Mouse (Mus musculus): ENCODE measurements around the gene Hspbp1. TPM values are rescaled to one million over a fixed set of nuclear protein-coding genes. Genes with fewer than 3 reads are reported as not detected.

The Hspbp1 gene
- polyA plus RNA-seq, 1 experiment from 2014 or later = 137 TPM

- no peak for DNase-seq (ENCODE audit: low spot score)
- H3K27ac ChIP-seq (ENCODE audit: low read depth, low read length) = peak overlapping the region; percentile 57; the same call in 1 of the 2 replicates
- peak overlapping the region; percentile 49 for H3K9ac ChIP-seq (ENCODE audit: low read depth, low read length)
- no peak for ATAC-seq (replicated peaks; ENCODE audit: low FRiP score)
- 54% methylated on average over 2 of the region's 2 CpGs for WGBS
- H3K4me1 ChIP-seq (replicated peaks; ENCODE audit: control insufficient read depth, insufficient read depth, low read length) = peaks cover 45% of the 10 kb centered on the region
- peaks cover 11% of the 10 kb centered on the region for H3K36me3 ChIP-seq (ENCODE audit: control insufficient read depth, insufficient read depth, low read length)
- H3K4me2 ChIP-seq = peak overlapping the region; percentile 56
- H3K4me3 ChIP-seq (ENCODE audit: low read depth, low read length) = no peak overlapping the region
- H3K27me3 ChIP-seq (replicated peaks; ENCODE audit: control insufficient read depth, insufficient read depth, low read length) = no peaks in the 10 kb centered on the region
- H3K9me3 ChIP-seq (ENCODE audit: control insufficient read depth, low read length) = no peaks in the 10 kb centered on the region
These were observed 30.6 kb downstream of the Hspbp1 start for GRCm38 (mm10) chr7:4654221-4654620.

GRCm38 (mm10) chr7:4653780-4654179, 31.1 kb downstream of the Hspbp1 start:
- no peak for DNase-seq (ENCODE audit: low spot score)
- Histone ChIP-seq H3K27me3 (replicated peaks; ENCODE audit: control insufficient read depth, insufficient read depth, low read length) (no peaks in the 10 kb centered on the region), H3K27ac (ENCODE audit: low read depth, low read length) (peak overlapping the region; percentile 57; the same call in 1 of the 2 replicates), H3K4me1 (replicated peaks; ENCODE audit: control insufficient read depth, insufficient read depth, low read length) (peaks cover 45% of the 10 kb centered on the region), H3K4me3 (ENCODE audit: low read depth, low read length) (no peak overlapping the region), H3K9ac (ENCODE audit: low read depth, low read length) (peak overlapping the region; percentile 49), H3K9me3 (ENCODE audit: control insufficient read depth, low read length) (no peaks in the 10 kb centered on the region), H3K36me3 (ENCODE audit: control insufficient read depth, insufficient read depth, low read length) (peaks cover 11% of the 10 kb centered on the region), H3K4me2 (peak overlapping the region; percentile 56)
- 48% methylated on average over 7 of the region's 7 CpGs for WGBS
- ATAC-seq (replicated peaks; ENCODE audit: low FRiP score) = no peak

GRCm38 (mm10) chr7:4653351-4653750, 31.5 kb downstream of the Hspbp1 start:
- H3K36me3 ChIP-seq (ENCODE audit: control insufficient read depth, insufficient read depth, low read length) = peaks cover 11% of the 10 kb centered on the region
- DNase-seq (ENCODE audit: low spot score) (no peak), ATAC-seq (replicated peaks; ENCODE audit: low FRiP score) (no peak)
- no peaks in the 10 kb centered on the region for H3K27me3 ChIP-seq (replicated peaks; ENCODE audit: control insufficient read depth, insufficient read depth, low read length)
- peak overlapping the region; percentile 20; the same call in 1 of the 2 replicates for H3K9ac ChIP-seq (ENCODE audit: low read depth, low read length)
- H3K4me1 ChIP-seq (replicated peaks; ENCODE audit: control insufficient read depth, insufficient read depth, low read length) = peaks cover 45% of the 10 kb centered on the region
- H3K4me3 ChIP-seq (ENCODE audit: low read depth, low read length) = no peak overlapping the region
- no peaks in the 10 kb centered on the region for H3K9me3 ChIP-seq (ENCODE audit: control insufficient read depth, low read length)
- peak overlapping the region; percentile 53; the same call in 1 of the 2 replicates for H3K27ac ChIP-seq (ENCODE audit: low read depth, low read length)
- peak overlapping the region; percentile 56 for H3K4me2 ChIP-seq
- 66% methylated on average over 5 of the region's 5 CpGs for WGBS

- no peak overlapping the region for H3K4me3 ChIP-seq (ENCODE audit: low read depth, low read length)
- DNase-seq (ENCODE audit: low spot score) (no peak), ATAC-seq (replicated peaks; ENCODE audit: low FRiP score) (no peak)
- 70% methylated on average over 5 of the region's 5 CpGs for WGBS
- H3K9me3 ChIP-seq (ENCODE audit: control insufficient read depth, low read length) = no peaks in the 10 kb centered on the region
- H3K27ac ChIP-seq (ENCODE audit: low read depth, low read length) = no peak overlapping the region; the same call in 1 of the 2 replicates
- peaks cover 11% of the 10 kb centered on the region for H3K36me3 ChIP-seq (ENCODE audit: control insufficient read depth, insufficient read depth, low read length)
- no peak overlapping the region for H3K9ac ChIP-seq (ENCODE audit: low read depth, low read length)
- H3K27me3 ChIP-seq (replicated peaks; ENCODE audit: control insufficient read depth, insufficient read depth, low read length) = no peaks in the 10 kb centered on the region
- H3K4me1 ChIP-seq (replicated peaks; ENCODE audit: control insufficient read depth, insufficient read depth, low read length) = peaks cover 49% of the 10 kb centered on the region
- no peak overlapping the region for H3K4me2 ChIP-seq
These were observed 32.1 kb downstream of the Hspbp1 start for GRCm38 (mm10) chr7:4652726-4653125.

GRCm38 (mm10) chr7:4651581-4651980, 33.3 kb downstream of the Hspbp1 start:
- Histone ChIP-seq H3K4me1 (replicated peaks; ENCODE audit: control insufficient read depth, insufficient read depth, low read length) (peaks cover 45% of the 10 kb centered on the region), H3K27me3 (replicated peaks; ENCODE audit: control insufficient read depth, insufficient read depth, low read length) (no peaks in the 10 kb centered on the region), H3K27ac (ENCODE audit: low read depth, low read length) (no peak overlapping the region), H3K9me3 (ENCODE audit: control insufficient read depth, low read length) (no peaks in the 10 kb centered on the region), H3K36me3 (ENCODE audit: control insufficient read depth, insufficient read depth, low read length) (peaks cover 18% of the 10 kb centered on the region), H3K4me3 (ENCODE audit: low read depth, low read length) (no peak overlapping the region), H3K9ac (ENCODE audit: low read depth, low read length) (no peak overlapping the region), H3K4me2 (no peak overlapping the region)
- DNase-seq (ENCODE audit: low spot score) (no peak), ATAC-seq (replicated peaks; ENCODE audit: low FRiP score) (no peak)
- WGBS = 68% methylated on average over 8 of the region's 8 CpGs

GRCm38 (mm10) chr7:4647992-4648391, 36.9 kb downstream of the Hspbp1 start:
- H3K27ac ChIP-seq (ENCODE audit: low read depth, low read length) = no peak overlapping the region; the same call in 1 of the 2 replicates
- peaks cover 36% of the 10 kb centered on the region for H3K36me3 ChIP-seq (ENCODE audit: control insufficient read depth, insufficient read depth, low read length)
- no peak for DNase-seq (ENCODE audit: low spot score)

GRCm38 (mm10) chr7:4647291-4647690, 37.6 kb downstream of the Hspbp1 start:
- DNase-seq (ENCODE audit: low spot score) = no peak
- H3K27ac ChIP-seq (ENCODE audit: low read depth, low read length) = peak overlapping the region; percentile 25; the same call in 1 of the 2 replicates
- 47% methylated on average over 6 of the region's 6 CpGs for WGBS
- peak overlapping the region; percentile 14; the same call in 1 of the 2 replicates for H3K9ac ChIP-seq (ENCODE audit: low read depth, low read length)
- peaks cover 37% of the 10 kb centered on the region for H3K36me3 ChIP-seq (ENCODE audit: control insufficient read depth, insufficient read depth, low read length)
- ATAC-seq (replicated peaks; ENCODE audit: low FRiP score) = peak; percentile 56; the same call in 1 of the 2 replicates
- peaks cover 26% of the 10 kb centered on the region for H3K4me1 ChIP-seq (replicated peaks; ENCODE audit: control insufficient read depth, insufficient read depth, low read length)
- no peaks in the 10 kb centered on the region for H3K9me3 ChIP-seq (ENCODE audit: control insufficient read depth, low read length)
- H3K4me3 ChIP-seq (ENCODE audit: low read depth, low read length) = no peak overlapping the region
- no peaks in the 10 kb centered on the region for H3K27me3 ChIP-seq (replicated peaks; ENCODE audit: control insufficient read depth, insufficient read depth, low read length)
- H3K4me2 ChIP-seq = no peak overlapping the region

More at GRCm38 (mm10) chr7:4647992-4648391, 36.9 kb downstream of the Hspbp1 start:
- Histone ChIP-seq H3K4me3 (ENCODE audit: low read depth, low read length) (no peak overlapping the region), H3K4me2 (no peak overlapping the region), H3K9ac (ENCODE audit: low read depth, low read length) (0 out of 2 replicates have a peak overlapping the region, but pooled peaks have one; percentile 40), H3K9me3 (ENCODE audit: control insufficient read depth, low read length) (no peaks in the 10 kb centered on the region), H3K4me1 (replicated peaks; ENCODE audit: control insufficient read depth, insufficient read depth, low read length) (peaks cover 32% of the 10 kb centered on the region), H3K27me3 (replicated peaks; ENCODE audit: control insufficient read depth, insufficient read depth, low read length) (no peaks in the 10 kb centered on the region)
- 87% methylated on average over 2 of the region's 2 CpGs for WGBS
- no peak for ATAC-seq (replicated peaks; ENCODE audit: low FRiP score)

- Histone ChIP-seq H3K36me3 (ENCODE audit: control insufficient read depth, insufficient read depth, low read length) (peaks cover 41% of the 10 kb centered on the region), H3K27ac (ENCODE audit: low read depth, low read length) (no peak overlapping the region; the same call in 1 of the 2 replicates), H3K9ac (ENCODE audit: low read depth, low read length) (peak overlapping the region; percentile 14; the same call in 1 of the 2 replicates), H3K4me1 (replicated peaks; ENCODE audit: control insufficient read depth, insufficient read depth, low read length) (peaks cover 24% of the 10 kb centered on the region), H3K4me2 (no peak overlapping the region), H3K27me3 (replicated peaks; ENCODE audit: control insufficient read depth, insufficient read depth, low read length) (no peaks in the 10 kb centered on the region), H3K9me3 (ENCODE audit: control insufficient read depth, low read length) (no peaks in the 10 kb centered on the region), H3K4me3 (ENCODE audit: low read depth, low read length) (no peak overlapping the region)
- no peak for DNase-seq (ENCODE audit: low spot score)
- ATAC-seq (replicated peaks; ENCODE audit: low FRiP score) = no peak
- WGBS = 86% methylated on average over 3 of the region's 3 CpGs
These were observed 38.1 kb downstream of the Hspbp1 start for GRCm38 (mm10) chr7:4646806-4647205.

GRCm38 (mm10) chr7:4643225-4643624, 41.6 kb downstream of the Hspbp1 start:
- peaks cover 23% of the 10 kb centered on the region for H3K4me1 ChIP-seq (replicated peaks; ENCODE audit: control insufficient read depth, insufficient read depth, low read length)
- H3K9me3 ChIP-seq (ENCODE audit: control insufficient read depth, low read length) = no peaks in the 10 kb centered on the region
- ATAC-seq (replicated peaks; ENCODE audit: low FRiP score) (peak; percentile 32; the same call in 1 of the 2 replicates), DNase-seq (ENCODE audit: low spot score) (no peak)
- peaks cover 59% of the 10 kb centered on the region for H3K36me3 ChIP-seq (ENCODE audit: control insufficient read depth, insufficient read depth, low read length)
- 0 out of 2 replicates have a peak overlapping the region, but pooled peaks have one; percentile 9 for H3K27ac ChIP-seq (ENCODE audit: low read depth, low read length)
- no peaks in the 10 kb centered on the region for H3K27me3 ChIP-seq (replicated peaks; ENCODE audit: control insufficient read depth, insufficient read depth, low read length)
- H3K4me3 ChIP-seq (ENCODE audit: low read depth, low read length) = no peak overlapping the region
- WGBS = 59% methylated on average over 6 of the region's 6 CpGs
- H3K9ac ChIP-seq (ENCODE audit: low read depth, low read length) = no peak overlapping the region
- H3K4me2 ChIP-seq = no peak overlapping the region
